Mouse (Mus musculus) E14TG2a.4 (cell line): ENCODE data around the gene Mllt10.

ENCODE experiments used
- H3K27me3 ChIP-seq: 2 replicates; pipeline ENCODE4 v1.6.1; 2014; ENCODE audit warnings: low read length, control low read depth; ENCODE audit not compliant: insufficient read depth
- H3K36me3 ChIP-seq: 2 replicates; pipeline ENCODE4 v1.6.1; 2014; ENCODE audit warnings: low read length, control low read depth; ENCODE audit not compliant: insufficient read depth
- H3K4me1 ChIP-seq: replicated peaks from 2 replicates; pipeline ENCODE4 v1.6.1; 2014; ENCODE audit warnings: low read depth, low read length, control low read depth
- H3K4me3 ChIP-seq: replicated peaks from 2 replicates; pipeline ENCODE4 v1.5.1; 2014; ENCODE audit warnings: mild to moderate bottlenecking, low read length
- H3K9me3 ChIP-seq: 2 replicates; pipeline ENCODE4 v1.6.1; 2014; ENCODE audit warnings: low read length, control low read depth
- CTCF ChIP-seq: conservative IDR thresholded peaks from 2 replicates; pipeline ENCODE4 v1.5.1; 2014; ENCODE audit warnings: low read length
- NANOG ChIP-seq: IDR thresholded peaks from 2 replicates; pipeline ENCODE4 v1.6.1; 2014; ENCODE audit warnings: borderline replicate concordance, low read length, mixed read lengths
- POU5F1 ChIP-seq: IDR thresholded peaks from 2 replicates; pipeline ENCODE4 v1.6.1; 2014; ENCODE audit warnings: low read length, borderline replicate concordance

The Mllt10 gene

GRCm38 (mm10) chr2:18031271-18031821 is 23.7 kb upstream of the Mllt10 start:
- H3K4me1 ChIP-seq = peaks cover 46% of the 10 kb centered on the region
- no peaks in the 10 kb centered on the region for H3K9me3 ChIP-seq
- H3K36me3 ChIP-seq = no peaks in the 10 kb centered on the region
- peaks cover 63% of the 10 kb centered on the region for H3K27me3 ChIP-seq
- TF ChIP-seq NANOG = no peak
- TF ChIP-seq CTCF = no peak
- TF ChIP-seq POU5F1 = no peak
- H3K4me3 ChIP-seq = peak overlapping the region; percentile 75

GRCm38 (mm10) chr2:18031831-18032537 is 23.1 kb upstream of the Mllt10 start:
- TF ChIP-seq POU5F1 (peak; percentile 14; the same call in 1 of the 2 replicates), CTCF (no peak), NANOG (no peak)
- no peaks in the 10 kb centered on the region for H3K36me3 ChIP-seq
- peak overlapping the region; percentile 75 for H3K4me3 ChIP-seq
- no peaks in the 10 kb centered on the region for H3K9me3 ChIP-seq
- peaks cover 40% of the 10 kb centered on the region for H3K4me1 ChIP-seq
- H3K27me3 ChIP-seq = peaks cover 64% of the 10 kb centered on the region

DNA sequence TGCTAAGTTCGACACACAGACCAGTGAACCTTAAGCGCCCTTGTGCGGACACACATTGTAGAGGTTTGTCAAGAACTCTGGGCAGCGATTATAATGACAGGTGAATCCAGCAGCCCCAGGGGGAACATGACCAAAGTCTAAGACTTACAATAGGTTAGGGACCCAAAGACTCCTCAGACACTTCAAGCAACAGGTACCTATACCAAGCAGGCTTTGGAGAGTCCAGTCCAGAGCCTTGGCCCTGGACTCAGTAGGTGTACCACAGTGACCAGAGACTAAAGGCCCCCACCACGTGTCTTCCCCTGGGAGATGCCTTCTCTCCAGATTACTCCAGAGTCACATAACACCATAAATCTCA is 22.5 kb upstream of the Mllt10 start:
- Histone ChIP-seq H3K36me3 (no peaks in the 10 kb centered on the region), H3K27me3 (peaks cover 69% of the 10 kb centered on the region), H3K9me3 (no peaks in the 10 kb centered on the region), H3K4me3 (no peak overlapping the region), H3K4me1 (peaks cover 37% of the 10 kb centered on the region)
- TF ChIP-seq NANOG (no peak), POU5F1 (no peak), CTCF (no peak)

GRCm38 (mm10) chr2:18033166-18034108 is 21.6 kb upstream of the Mllt10 start:
- Histone ChIP-seq H3K9me3 (no peaks in the 10 kb centered on the region), H3K36me3 (no peaks in the 10 kb centered on the region)
- TF ChIP-seq CTCF (no peak), NANOG (no peak), POU5F1 (no peak)

GRCm38 (mm10) chr2:18034371-18035250 is 20.4 kb upstream of the Mllt10 start:
- Histone ChIP-seq H3K9me3 (no peaks in the 10 kb centered on the region), H3K36me3 (no peaks in the 10 kb centered on the region), H3K27me3 (peaks cover 83% of the 10 kb centered on the region), H3K4me1 (peaks cover 40% of the 10 kb centered on the region), H3K4me3 (no peak overlapping the region)
- TF ChIP-seq NANOG (no peak), POU5F1 (no peak), CTCF (no peak)

More at GRCm38 (mm10) chr2:18033166-18034108, 21.6 kb upstream of the Mllt10 start:
- H3K27me3 ChIP-seq = peaks cover 78% of the 10 kb centered on the region
- peaks cover 38% of the 10 kb centered on the region for H3K4me1 ChIP-seq
- H3K4me3 ChIP-seq = no peak overlapping the region

DNA sequence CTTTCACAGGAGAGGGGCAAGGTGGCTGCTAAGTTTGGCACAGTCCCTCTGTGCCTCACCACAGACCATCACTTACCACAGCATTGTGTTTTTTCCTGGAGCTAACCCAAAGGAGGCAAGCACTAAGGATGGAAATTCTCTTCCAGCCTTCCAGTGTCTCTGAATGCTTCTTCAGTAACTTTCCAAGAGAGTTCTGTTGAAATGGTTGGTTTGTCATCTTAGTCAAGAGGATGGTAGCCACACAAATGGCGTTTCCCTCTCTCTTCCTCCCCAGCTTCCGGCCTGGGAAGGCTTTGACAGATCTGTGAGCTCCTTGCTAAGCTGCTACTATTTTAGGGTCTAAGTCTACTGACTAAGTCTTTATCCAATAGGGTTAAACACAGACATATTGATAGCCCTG is 17.5 kb upstream of the Mllt10 start, which contains the start of gene A930004D18Rik:
TSS of gene A930004D18Rik (minus strand) at position 247 of the 400 bp plus-strand sequence.
- TF ChIP-seq CTCF (no peak), NANOG (no peak), POU5F1 (no peak)
- peaks cover 53% of the 10 kb centered on the region for H3K4me1 ChIP-seq
- H3K4me3 ChIP-seq = no peak within 1 kb of the TSS
- H3K9me3 ChIP-seq = no peaks in the 10 kb centered on the region
- H3K36me3 ChIP-seq = no peaks in the 10 kb centered on the region
- H3K27me3 ChIP-seq = peaks cover 80% of the 10 kb centered on the region

DNA sequence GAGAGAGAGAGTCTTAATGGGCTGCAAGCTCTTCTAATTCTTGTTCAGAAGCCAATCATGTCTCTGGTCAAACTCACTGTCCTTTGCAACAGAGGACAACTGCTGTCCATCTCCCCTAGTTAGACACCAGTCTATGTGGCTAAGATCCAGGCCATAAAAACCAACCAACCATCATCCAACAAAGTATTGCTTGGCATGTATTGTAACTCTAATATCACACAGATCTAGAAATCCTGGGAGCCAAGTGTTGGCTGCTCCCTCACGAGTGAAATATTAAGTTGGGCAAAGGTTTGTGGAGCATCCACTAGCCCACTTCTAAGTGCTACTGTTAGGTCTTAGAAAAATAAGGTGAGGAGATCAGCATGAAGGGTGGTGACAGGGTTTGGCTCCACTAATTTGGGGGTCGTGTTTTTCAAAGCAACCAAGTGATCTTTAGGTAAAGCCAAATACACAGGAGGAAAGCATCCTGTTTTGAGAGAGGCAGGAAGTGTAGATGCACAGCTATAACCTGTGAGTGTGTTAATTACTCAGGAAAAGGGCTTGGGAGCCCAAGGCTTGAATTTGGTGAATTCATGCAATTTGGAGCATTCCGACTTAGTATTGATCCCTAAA is 16.8 kb upstream of the Mllt10 start:
- no peak for TF ChIP-seq CTCF
- TF ChIP-seq POU5F1 = no peak
- no peak for TF ChIP-seq NANOG
- H3K36me3 ChIP-seq = no peaks in the 10 kb centered on the region
- H3K9me3 ChIP-seq = no peaks in the 10 kb centered on the region
- H3K4me1 ChIP-seq = peaks cover 46% of the 10 kb centered on the region
- no peak overlapping the region for H3K4me3 ChIP-seq
- peaks cover 79% of the 10 kb centered on the region for H3K27me3 ChIP-seq
